Mouse (Mus musculus) liver, embryonic 13.5 days (tissue): ENCODE data around the gene Cerk. TPM values are rescaled to one million over a fixed set of nuclear protein-coding genes. Genes with fewer than 3 reads are reported as not detected.
"Not testable (repeated sequence)": the region's sequence is repeated elsewhere in the genome, so short reads cannot be mapped to it uniquely, and the experiment has no call there.

ENCODE experiments used
- ATAC-seq: fragments of 200-750 bp; cut with Nextera tagmentation; 2 replicates; pipeline ENCODE4 v1.8.0; 2017; ENCODE audit warnings: low read depth, mild to moderate bottlenecking, moderate number of reproducible peaks, moderate library complexity
- DNase-seq: peaks from one replicate; pipeline ENCODE4 v3.0.0; 2022
- H3K27ac ChIP-seq: fragments of 300-500 bp; sonication (generic); 2 replicates; pipeline ENCODE4 v1.5.1; 2015; ENCODE audit warnings: moderate library complexity, mild to moderate bottlenecking, inconsistent platforms
- H3K27me3 ChIP-seq: fragments of 300-500 bp; sonication (generic); 2 replicates; pipeline ENCODE4 v1.6.1; 2015; ENCODE audit warnings: mild to moderate bottlenecking, inconsistent platforms
- H3K36me3 ChIP-seq: fragments of 300-500 bp; sonication (generic); 2 replicates; pipeline ENCODE4 v1.6.1; 2015; ENCODE audit warnings: mild to moderate bottlenecking, inconsistent platforms
- H3K4me1 ChIP-seq: fragments of 300-500 bp; sonication (generic); replicated peaks from 2 replicates; pipeline ENCODE4 v1.6.1; 2015; ENCODE audit warnings: inconsistent platforms
- H3K4me2 ChIP-seq: fragments of 300-500 bp; sonication (generic); 2 replicates; pipeline ENCODE4 v1.6.1; 2015; ENCODE audit warnings: inconsistent platforms, mild to moderate bottlenecking, moderate library complexity
- H3K4me3 ChIP-seq: fragments of 300-500 bp; sonication (generic); replicated peaks from 2 replicates; pipeline ENCODE4 v1.5.1; 2015; ENCODE audit warnings: mild to moderate bottlenecking, inconsistent platforms
- H3K9ac ChIP-seq: fragments of 300-500 bp; sonication (generic); 2 replicates; pipeline ENCODE4 v1.6.1; 2015; ENCODE audit warnings: mild to moderate bottlenecking, inconsistent platforms
- H3K9me3 ChIP-seq: fragments of 300-500 bp; sonication (generic); replicated peaks from 2 replicates; pipeline ENCODE4 v1.6.1; 2016; ENCODE audit warnings: inconsistent platforms
- WGBS: fragments of 180-500 bp; shearing (Covaris S2); methylation state at CpG from one replicate; pipeline ENCODE4 v1.1.7; 2015; ENCODE audit not compliant: insufficient replicate concordance; 5-methylcytosine and 5-hydroxymethylcytosine counted together
- polyA plus RNA-seq: library from polyadenylated mRNA; unstranded; fragments of >200 nt; fragmentation: Nextera tagmentation; extraction: Ambion mirVana; gene quantifications from 2 replicates; pipeline ENCODE4 v1.2.1, GENCODE M21; 2015

Gene Cerk
- polyA plus RNA-seq, 1 experiment from 2014 or later, result 3.2 TPM

DNA sequence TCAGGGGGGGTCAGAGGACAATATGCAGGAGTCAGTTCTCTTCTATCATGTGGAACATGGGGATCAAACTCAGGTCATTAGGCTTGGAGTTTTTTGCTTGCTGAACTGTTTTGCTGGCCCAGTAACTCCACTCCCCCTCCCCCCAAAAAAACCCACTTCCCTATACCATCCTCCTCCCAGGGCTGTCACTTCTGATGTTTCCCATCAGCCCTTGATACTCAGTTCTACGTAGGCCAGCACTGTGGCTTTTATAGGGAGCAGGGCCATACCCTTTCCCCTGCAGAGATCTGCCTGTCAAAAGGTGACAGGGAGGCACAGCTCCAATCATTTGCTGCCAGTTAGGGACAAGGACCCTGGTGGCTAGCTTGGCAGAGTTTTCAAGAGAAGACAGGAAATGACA is 5.6 kb upstream of the Cerk start:
- Histone ChIP-seq H3K36me3 (no peaks in the 10 kb centered on the region), H3K9ac (no peak overlapping the region), H3K27ac (no peak overlapping the region), H3K27me3 (peaks cover 4% of the 10 kb centered on the region), H3K4me3 (no peak overlapping the region), H3K9me3 (no peaks in the 10 kb centered on the region), H3K4me1 (peaks cover 9% of the 10 kb centered on the region), H3K4me2 (no peak overlapping the region)
- DNase-seq (no peak), ATAC-seq (no peak)
- WGBS, result 25% methylated on average over 1 of the region's 1 CpGs

DNA sequence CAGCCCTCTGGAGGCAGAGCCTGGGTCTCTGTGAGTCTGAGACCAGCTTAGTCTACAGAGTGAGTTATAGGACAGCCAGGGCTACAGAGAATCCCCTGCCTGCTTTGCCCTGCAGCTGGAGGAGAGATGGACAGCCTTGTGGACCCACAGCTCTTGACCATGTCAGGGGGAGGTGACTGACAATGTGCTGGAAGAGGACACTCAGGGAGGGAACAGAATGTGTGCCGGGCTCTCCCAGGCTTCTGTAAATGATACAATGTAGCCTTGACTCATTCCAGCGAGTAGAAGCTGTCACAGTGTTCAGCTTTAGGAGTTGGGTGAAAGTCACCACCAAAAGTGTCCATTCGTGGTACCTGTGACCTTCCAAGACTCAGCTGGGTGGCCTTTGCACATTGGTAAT is 4.4 kb upstream of the Cerk start:
- ATAC-seq, result no peak
- H3K4me1 ChIP-seq, result peaks cover 18% of the 10 kb centered on the region
- 56% methylated on average over 3 of the region's 3 CpGs for WGBS

DNA sequence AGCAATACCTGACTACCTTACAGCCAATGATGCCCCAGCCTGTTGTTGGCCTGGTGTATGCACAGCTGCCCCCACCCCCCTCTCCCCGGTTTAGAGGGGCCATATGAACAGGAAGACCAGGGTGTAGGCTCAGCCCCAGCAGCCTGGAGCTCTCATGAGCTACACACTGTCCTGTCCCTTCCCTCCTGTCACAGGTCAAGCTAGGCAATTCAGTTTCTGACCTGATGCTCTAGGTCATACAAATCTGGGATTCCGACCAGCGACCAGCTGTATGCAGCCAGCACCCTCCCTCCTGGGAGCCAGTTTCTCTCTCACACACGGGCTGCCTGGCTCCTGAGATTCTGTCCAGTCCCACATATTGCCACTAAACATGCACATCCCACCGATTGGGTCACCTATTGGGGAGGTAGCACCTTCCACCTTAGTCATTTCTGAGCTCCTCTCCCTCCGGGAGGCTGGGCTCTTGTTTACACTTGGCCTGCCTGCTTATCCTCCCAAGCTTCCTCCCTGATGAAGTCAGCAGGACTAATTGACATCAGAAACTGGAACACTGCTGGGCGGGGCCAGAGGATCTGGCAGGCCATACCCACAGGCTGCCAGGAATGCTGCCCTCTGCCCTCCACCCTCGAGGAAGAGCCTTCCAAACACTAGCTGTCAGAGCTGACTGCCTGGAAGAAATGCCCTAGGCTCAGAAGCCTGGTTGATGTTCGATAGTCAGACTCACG is 3.0 kb upstream of the Cerk start:
- Histone ChIP-seq H3K27ac (0 out of 2 replicates have a peak overlapping the region, but pooled peaks have one; percentile 4), H3K9ac (no peak overlapping the region), H3K4me1 (peaks cover 33% of the 10 kb centered on the region), H3K4me2 (no peak overlapping the region), H3K4me3 (no peak overlapping the region), H3K36me3 (no peaks in the 10 kb centered on the region), H3K9me3 (no peaks in the 10 kb centered on the region), H3K27me3 (peaks cover 30% of the 10 kb centered on the region)
- DNase-seq (no peak), ATAC-seq (no peak)
- WGBS, result 42% methylated on average over 10 of the region's 10 CpGs

More for the DNA sequence above, 4.4 kb upstream of the Cerk start:
- peaks cover 16% of the 10 kb centered on the region for H3K27me3 ChIP-seq
- H3K9me3 ChIP-seq, result no peaks in the 10 kb centered on the region
- H3K36me3 ChIP-seq, result no peaks in the 10 kb centered on the region
- DNase-seq, result no peak
- no peak overlapping the region for H3K9ac ChIP-seq
- no peak overlapping the region for H3K4me3 ChIP-seq
- no peak overlapping the region for H3K27ac ChIP-seq
- no peak overlapping the region for H3K4me2 ChIP-seq

DNA sequence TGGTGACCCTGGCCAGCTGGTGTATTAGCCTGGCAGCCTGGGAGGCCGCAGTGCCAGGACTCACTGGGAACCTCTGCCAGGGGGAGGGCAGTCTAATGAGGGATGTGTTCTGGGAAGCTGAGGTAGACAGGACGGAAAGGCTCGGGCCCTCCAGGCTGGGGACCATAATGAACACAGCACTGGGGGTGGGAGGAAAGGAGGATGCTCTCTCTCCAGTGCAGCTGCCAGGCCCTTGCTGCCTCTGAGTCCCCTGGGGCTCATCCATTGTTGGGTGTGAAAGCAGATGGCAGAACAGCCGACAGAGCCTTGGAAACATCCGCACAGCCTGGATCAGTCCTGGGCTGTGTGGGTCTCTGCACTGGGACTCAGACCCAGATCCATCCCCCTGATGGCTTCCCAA is 2.2 kb upstream of the Cerk start:
- no peak overlapping the region for H3K4me2 ChIP-seq
- 72% methylated on average over 5 of the region's 5 CpGs for WGBS
- ATAC-seq, result no peak
- DNase-seq, result no peak
- no peaks in the 10 kb centered on the region for H3K36me3 ChIP-seq
- H3K4me3 ChIP-seq, result no peak overlapping the region
- H3K27ac ChIP-seq, result no peak overlapping the region
- peaks cover 34% of the 10 kb centered on the region for H3K27me3 ChIP-seq
- no peaks in the 10 kb centered on the region for H3K9me3 ChIP-seq
- peaks cover 33% of the 10 kb centered on the region for H3K4me1 ChIP-seq
- no peak overlapping the region for H3K9ac ChIP-seq

DNA sequence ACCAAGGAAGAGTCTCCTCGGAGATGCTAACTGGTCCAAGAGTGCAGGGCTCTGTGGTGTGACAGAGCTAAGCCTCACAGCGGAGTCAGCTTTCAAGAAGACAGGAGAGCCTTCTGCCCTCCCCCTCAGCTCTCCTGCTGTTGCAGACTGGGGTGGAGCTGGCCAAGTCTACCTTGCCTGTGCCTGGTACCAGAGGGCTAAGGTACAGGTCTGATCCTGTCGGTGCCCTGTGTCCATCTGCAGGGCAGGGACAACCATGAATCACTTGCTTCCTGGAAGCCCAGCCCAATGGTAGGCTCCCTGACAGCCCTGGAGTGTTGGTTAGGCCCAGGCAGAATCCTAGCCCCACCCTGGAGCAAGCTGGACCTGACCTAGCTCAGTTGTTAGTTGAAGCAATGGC is 745 bp upstream of the Cerk start:
- WGBS, result 54% methylated on average over 3 of the region's 3 CpGs
- H3K9ac ChIP-seq, result no peak overlapping the region
- ATAC-seq (no peak), DNase-seq (no peak)
- no peaks in the 10 kb centered on the region for H3K36me3 ChIP-seq
- no peak overlapping the region for H3K27ac ChIP-seq
- H3K27me3 ChIP-seq, result peaks cover 39% of the 10 kb centered on the region
- no peak overlapping the region for H3K4me2 ChIP-seq
- H3K9me3 ChIP-seq, result no peaks in the 10 kb centered on the region
- H3K4me3 ChIP-seq, result no peak overlapping the region
- H3K4me1 ChIP-seq, result peaks cover 46% of the 10 kb centered on the region

DNA sequence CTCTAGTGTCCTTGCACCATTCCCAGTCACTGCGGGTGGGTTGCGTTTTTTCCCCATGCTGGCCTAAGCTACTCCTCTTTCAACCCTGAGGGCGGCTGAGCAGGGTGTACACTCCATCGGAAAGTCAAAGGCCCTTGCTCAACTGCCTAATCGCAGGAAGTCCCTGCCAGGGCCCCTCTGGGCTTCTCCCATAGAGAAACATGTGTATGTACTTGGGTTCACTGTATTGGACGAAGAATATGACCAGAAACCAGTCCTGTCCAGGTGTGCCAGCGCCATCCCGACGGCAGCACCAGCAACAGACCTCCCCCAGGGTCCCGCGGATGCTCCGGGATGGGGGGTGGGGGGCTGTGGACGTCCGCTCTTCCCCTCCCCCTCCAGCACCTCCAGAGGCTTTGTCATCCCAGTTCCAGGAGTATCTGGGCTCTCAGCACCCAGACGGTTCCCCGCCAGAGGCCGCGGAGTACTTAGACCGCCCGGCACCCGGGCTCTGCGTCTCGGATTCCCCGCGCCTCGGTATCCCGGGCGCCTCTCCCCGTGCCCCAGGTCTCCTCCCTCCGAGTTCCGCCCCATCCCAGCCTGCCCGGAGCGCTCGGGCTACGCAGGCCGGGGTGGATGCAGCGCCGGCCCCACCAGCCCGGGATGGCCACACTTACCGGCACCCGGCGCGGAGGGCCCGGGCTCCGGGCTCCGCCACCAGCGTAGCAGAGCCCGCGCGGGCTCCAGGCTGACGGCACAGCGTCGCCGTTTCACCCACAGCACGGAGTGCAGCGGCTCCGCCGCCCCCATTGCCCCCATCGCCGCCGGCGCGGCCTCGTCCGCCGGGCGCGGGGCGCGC is 871 bp downstream of the Cerk start:
- peak overlapping the region; percentile 85 for H3K4me2 ChIP-seq
- peaks cover 39% of the 10 kb centered on the region for H3K27me3 ChIP-seq
- H3K9me3 ChIP-seq, result no peaks in the 10 kb centered on the region
- peak; percentile 40 for ATAC-seq
- H3K27ac ChIP-seq, result peak overlapping the region; percentile 58
- WGBS, result under 1% methylated on average over 70 of the region's 70 CpGs
- DNase-seq, result no peak
- H3K4me3 ChIP-seq, result peak overlapping the region; percentile 70
- H3K4me1 ChIP-seq, result peaks cover 47% of the 10 kb centered on the region
- peak overlapping the region; percentile 75 for H3K9ac ChIP-seq
- no peaks in the 10 kb centered on the region for H3K36me3 ChIP-seq

DNA sequence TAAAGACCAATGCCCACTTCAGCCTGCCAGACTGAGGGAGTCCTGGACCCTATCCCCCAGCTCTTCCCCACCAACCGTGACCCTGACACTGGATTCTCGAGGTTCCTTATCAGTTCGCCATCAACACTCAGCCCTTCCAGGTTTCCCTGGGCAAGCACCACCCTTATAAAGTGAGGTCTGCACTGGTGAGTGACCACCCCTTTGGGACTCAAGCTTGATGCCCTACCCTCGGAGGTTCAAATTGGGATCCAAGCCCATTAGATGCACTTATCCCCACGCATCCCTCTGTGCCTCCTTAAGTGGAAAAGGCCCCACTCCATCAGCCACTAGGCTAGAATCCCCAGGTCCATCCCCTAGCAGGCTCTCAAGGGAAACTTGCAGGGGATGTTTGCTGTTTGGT is 1.9 kb downstream of the Cerk start:
- Histone ChIP-seq H3K27ac (no peak overlapping the region), H3K4me2 (peak overlapping the region; percentile 85), H3K27me3 (peaks cover 39% of the 10 kb centered on the region), H3K4me1 (peaks cover 46% of the 10 kb centered on the region), H3K9me3 (no peaks in the 10 kb centered on the region), H3K9ac (peak overlapping the region; percentile 26; the same call in 1 of the 2 replicates), H3K4me3 (peak overlapping the region; percentile 70), H3K36me3 (no peaks in the 10 kb centered on the region)
- ATAC-seq (no peak), DNase-seq (no peak)
- WGBS, result 43% methylated on average over 5 of the region's 5 CpGs

DNA sequence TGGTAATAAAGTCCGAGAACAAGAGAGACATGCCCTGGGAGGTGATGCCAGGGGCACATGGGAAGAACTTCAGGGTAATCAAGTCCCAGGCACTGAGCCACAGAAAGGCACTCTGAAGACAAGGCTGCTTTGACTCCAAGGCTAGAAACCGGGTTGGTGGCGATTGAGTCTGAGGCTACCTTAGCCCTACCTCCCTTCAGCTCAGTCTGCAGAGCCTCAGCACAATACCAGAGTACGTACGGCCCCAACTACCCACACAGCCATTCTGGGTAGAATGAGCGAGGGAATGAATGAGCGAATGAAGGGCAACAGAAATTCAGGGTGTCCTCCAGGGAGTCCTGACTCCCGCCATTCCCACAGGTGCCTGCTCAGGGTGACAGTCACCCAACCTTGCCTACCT is 2.5 kb downstream of the Cerk start:
- no peak overlapping the region for H3K4me3 ChIP-seq
- ATAC-seq (no peak), DNase-seq (no peak)
- WGBS, result 76% methylated on average over 8 of the region's 8 CpGs
- H3K27ac ChIP-seq, result no peak overlapping the region
- no peak overlapping the region for H3K9ac ChIP-seq
- H3K27me3 ChIP-seq, result peaks cover 39% of the 10 kb centered on the region
- H3K9me3 ChIP-seq, result no peaks in the 10 kb centered on the region
- no peaks in the 10 kb centered on the region for H3K36me3 ChIP-seq
- no peak overlapping the region for H3K4me2 ChIP-seq
- H3K4me1 ChIP-seq, result peaks cover 42% of the 10 kb centered on the region

DNA sequence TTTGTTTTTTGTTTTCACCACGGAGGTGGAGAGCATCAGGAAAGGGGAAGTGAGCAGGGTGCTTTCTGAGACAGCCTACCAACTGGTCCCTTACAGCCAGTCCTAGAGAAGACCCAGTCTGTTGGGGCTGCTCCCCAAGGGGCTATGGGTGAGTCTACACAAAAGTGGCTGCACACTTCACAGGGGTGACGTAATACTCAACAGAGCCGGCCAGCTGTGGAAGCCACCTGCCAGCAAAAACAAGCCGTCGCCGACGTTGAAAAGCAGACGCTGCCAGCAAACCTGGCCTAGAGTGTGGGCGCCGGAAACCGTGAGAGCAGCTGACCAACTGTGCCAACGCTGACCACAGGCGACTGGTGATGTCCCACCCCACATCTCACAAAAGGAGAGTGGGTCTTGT is 3.3 kb downstream of the Cerk start:
- Histone ChIP-seq H3K9me3 (no peaks in the 10 kb centered on the region), H3K36me3 (no peaks in the 10 kb centered on the region), H3K9ac (no peak overlapping the region), H3K4me2 (no peak overlapping the region), H3K27me3 (peaks cover 39% of the 10 kb centered on the region), H3K27ac (no peak overlapping the region), H3K4me1 (peaks cover 42% of the 10 kb centered on the region), H3K4me3 (no peak overlapping the region)
- WGBS, result 34% methylated on average over 13 of the region's 13 CpGs
- DNase-seq, result no peak
- ATAC-seq, result no peak

DNA sequence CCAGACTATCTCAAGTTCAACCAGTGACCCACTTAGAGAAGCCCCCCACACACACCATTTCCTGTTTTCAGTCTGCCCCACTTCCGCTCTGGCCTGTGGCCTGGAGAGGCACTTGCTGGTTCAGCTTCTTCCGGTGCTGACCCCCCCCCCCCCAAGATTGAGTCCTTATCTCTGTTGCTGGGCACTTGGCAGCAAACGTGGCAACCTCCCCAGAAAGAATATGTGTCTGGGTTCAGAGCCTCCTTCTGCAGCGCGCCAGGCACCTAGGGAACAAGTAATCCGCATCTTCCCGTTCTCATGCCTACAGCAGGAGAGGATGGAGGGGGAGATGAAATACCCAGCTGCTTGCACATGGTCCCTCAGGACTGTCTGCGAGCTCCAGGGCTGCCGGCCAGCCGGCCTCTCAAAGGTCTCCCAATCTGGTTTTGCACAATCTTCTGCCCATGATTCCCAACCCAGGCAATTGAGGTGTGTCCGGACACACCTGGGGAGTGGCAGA is 4.0 kb downstream of the Cerk start:
- H3K9me3 ChIP-seq, result no peaks in the 10 kb centered on the region
- DNase-seq (no peak), ATAC-seq (no peak)
- no peaks in the 10 kb centered on the region for H3K36me3 ChIP-seq
- H3K4me3 ChIP-seq, result no peak overlapping the region
- peak overlapping the region; percentile 39; the same call in 1 of the 2 replicates for H3K27ac ChIP-seq
- peaks cover 39% of the 10 kb centered on the region for H3K27me3 ChIP-seq
- peaks cover 42% of the 10 kb centered on the region for H3K4me1 ChIP-seq
- no peak overlapping the region for H3K9ac ChIP-seq
- WGBS, result 8% methylated on average over 11 of the region's 11 CpGs
- H3K4me2 ChIP-seq, result peak overlapping the region; percentile 34

DNA sequence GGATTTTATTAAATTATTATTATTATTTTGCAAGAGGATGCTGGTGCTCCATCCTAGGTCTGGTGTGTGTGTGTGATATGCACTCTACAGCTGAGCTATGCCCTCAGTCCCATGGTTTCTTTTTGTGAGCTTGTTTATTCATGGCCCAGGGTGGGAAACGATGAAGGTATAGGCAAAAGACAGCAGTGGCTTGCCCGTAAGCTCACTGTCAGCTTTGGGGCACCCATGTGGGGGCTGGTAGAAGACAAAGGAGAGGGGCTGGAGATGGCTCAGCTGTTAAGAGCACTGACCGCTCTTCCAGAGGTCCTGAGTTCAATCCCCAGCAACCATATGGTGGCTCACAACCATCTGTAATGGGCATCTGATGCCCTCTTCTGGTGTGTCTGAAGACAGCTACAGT is 4.6 kb downstream of the Cerk start:
- 83% methylated on average over 3 of the region's 3 CpGs for whole genome bisulfite sequencing
- H3K27ac ChIP-seq, H3K9me3 ChIP-seq, H3K4me2 ChIP-seq, H3K4me3 ChIP-seq, ATAC-seq, DNase-seq, H3K9ac ChIP-seq, H3K36me3 ChIP-seq: not testable (repeated sequence)
- Histone ChIP-seq H3K4me1 (peaks cover 37% of the 10 kb centered on the region), H3K27me3 (peaks cover 33% of the 10 kb centered on the region)
